31 mouse cellular contexts compared by ENCODE assay signal in genomic region chr17:86915540-86915939, GRCm38 (mm10). TPM values are rescaled to one million over a fixed set of nuclear protein-coding genes. Genes with fewer than 3 reads are reported as not detected.
DNase-seq lines count a peak whose midpoint lies in the region; ATAC-seq and TF ChIP-seq lines count a peak whose summit lies in the region.
"Had no signal": no experiment of that assay in that cellular context is flagged by ENCODE, and none has a peak within 500 bp of the region (broad histone marks: within the 10 kb centered on the region; RNA-seq: fewer than 3 reads in every experiment).

No protein-coding gene starts in this region.

- no peak for DNase-seq in kidney, postnatal 0 days (ENCODE audit: low spot score)
- DNase-seq in kidney, postnatal 25 days = no peak
- DNase-seq in testis, postnatal 10 days (ENCODE audit: low spot score) = no peak
- peak; percentile 47 for DNase-seq in MEL (ENCODE audit: low read depth, low spot score)
- DNase-seq in splenic B cell, adult 2 months (ENCODE audit: low read depth, low spot score) = peak; percentile 39
- no peak for DNase-seq in T-cell, adult 2 months (ENCODE audit: low spot score)
- no peak for DNase-seq in gastrocnemius, adult 8-10 months (ENCODE audit: low spot score in 2 of 2)
- DNase-seq: adrenal gland, postnatal 25 days; cerebellum, adult 11-12 months; cerebellum, postnatal 25 days; embryo, embryonic 11 days; right cerebral cortex, postnatal 14 days; thymus, postnatal 25 days had no signal

- peak; percentile 54 for TF ChIP-seq RAD21 in MEL (IDR thresholded peaks at IDR 0.05; ENCODE audit: low read depth, low read length)

- H3K79me2 ChIP-seq in MEL (ENCODE audit: control insufficient read depth, insufficient read depth, low read length, poor library complexity) = no peaks in the 10 kb centered on the region

- H3K36me3 ChIP-seq in kidney, postnatal 0 days (ENCODE audit: insufficient read depth, low read length) = no peaks in the 10 kb centered on the region
- no peaks in the 10 kb centered on the region for H3K36me3 ChIP-seq in testis, adult 2 months (ENCODE audit: control insufficient read depth, insufficient read depth, low read length)
- H3K36me3 ChIP-seq in MEL (ENCODE audit: control insufficient read depth in 1 of 2, insufficient read depth in 2 of 2, low read length in 2 of 2) = peaks cover 0 to 5% of the 10 kb centered on the region in 2 experiments; a peak in 2 of 4 replicates
- no peaks in the 10 kb centered on the region for H3K36me3 ChIP-seq in splenic B cell, adult 2 months (ENCODE audit: control insufficient read depth, insufficient read depth, low read length, poor library complexity, severe bottlenecking)
- H3K36me3 ChIP-seq: heart, embryonic 10.5 days; hindbrain, embryonic 12.5 days; limb, embryonic 15.5 days; lung, embryonic 15.5 days; midbrain, embryonic 13.5 days; neural tube, embryonic 15.5 days had no signal

- H3K9me3 ChIP-seq in kidney, postnatal 0 days (replicated peaks; ENCODE audit: low read length) = no peaks in the 10 kb centered on the region
- H3K9me3 ChIP-seq in MEL (replicated peaks; ENCODE audit: insufficient read depth, low read length) = no peaks in the 10 kb centered on the region
- H3K9me3 ChIP-seq: heart, embryonic 10.5 days; hindbrain, embryonic 12.5 days; limb, embryonic 15.5 days; lung, embryonic 15.5 days; midbrain, embryonic 13.5 days; neural tube, embryonic 15.5 days had no signal

- no peak overlapping the region for H3K4me3 ChIP-seq in kidney, postnatal 0 days (replicated peaks; ENCODE audit: low read depth, low read length)
- peak overlapping the region; percentile 85 for H3K4me3 ChIP-seq in testis, adult 2 months (ENCODE audit: control insufficient read depth, low read depth, low read length)
- H3K4me3 ChIP-seq in MEL (ENCODE audit: control insufficient read depth in 1 of 2, insufficient read depth in 1 of 2, low read depth in 2 of 2, low read length in 2 of 2) = no peak overlapping the region
- H3K4me3 ChIP-seq: heart, embryonic 10.5 days; hindbrain, embryonic 12.5 days; limb, embryonic 15.5 days; lung, embryonic 15.5 days; midbrain, embryonic 13.5 days; myocyte; neural tube, embryonic 15.5 days had no signal

- 87% methylated on average over 4 of the region's 4 CpGs for WGBS in kidney, postnatal 0 days

- no peaks in the 10 kb centered on the region for H3K4me1 ChIP-seq in kidney, postnatal 0 days (replicated peaks; ENCODE audit: insufficient read depth, low read length)
- H3K4me1 ChIP-seq in testis, adult 2 months (ENCODE audit: control insufficient read depth, insufficient read depth, low read length) = peaks cover 5% of the 10 kb centered on the region
- peaks cover 0 to 12% of the 10 kb centered on the region in 2 experiments; a peak in 2 of 4 replicates for H3K4me1 ChIP-seq in MEL (ENCODE audit: control insufficient read depth in 1 of 2, insufficient read depth in 2 of 2, low read length in 2 of 2)
- H3K4me1 ChIP-seq: hindbrain, embryonic 12.5 days; limb, embryonic 15.5 days; lung, embryonic 15.5 days; midbrain, embryonic 13.5 days; neural tube, embryonic 15.5 days had no signal

- H3K9ac ChIP-seq in kidney, postnatal 0 days (ENCODE audit: low read depth, low read length) = no peak overlapping the region
- no peak overlapping the region for H3K9ac ChIP-seq in MEL (ENCODE audit: control insufficient read depth, low read depth, low read length, poor library complexity, severe bottlenecking)
- H3K9ac ChIP-seq: hindbrain, embryonic 12.5 days; limb, embryonic 15.5 days; lung, embryonic 15.5 days; midbrain, embryonic 13.5 days; neural tube, embryonic 15.5 days had no signal

- TF ChIP-seq CTCF in kidney, postnatal 0 days (IDR thresholded peaks at IDR 0.05; ENCODE audit: low read depth) = peak; percentile 49
- no peak for TF ChIP-seq CTCF in testis, adult 2 months (IDR thresholded peaks at IDR 0.05; ENCODE audit: control insufficient read depth, insufficient read depth, insufficient replicate concordance, low read depth, low read length)
- TF ChIP-seq CTCF in MEL (IDR thresholded peaks at IDR 0.05 in 2 of 3, conservative IDR thresholded peaks at IDR 0.05 in 1 of 3; ENCODE audit: control insufficient read depth in 1 of 3, insufficient read depth in 1 of 3, low read depth in 2 of 3, low read length in 3 of 3, poor library complexity in 1 of 3, severe bottlenecking in 1 of 3) = peak; percentile 29 to 62 (median 58)

- H3K27me3 ChIP-seq in kidney, postnatal 0 days (ENCODE audit: insufficient read depth, low read length) = no peaks in the 10 kb centered on the region
- H3K27me3 ChIP-seq in testis, adult 2 months (ENCODE audit: control insufficient read depth, insufficient read depth, low read length) = no peaks in the 10 kb centered on the region
- H3K27me3 ChIP-seq in MEL (ENCODE audit: control insufficient read depth in 1 of 2, insufficient read depth in 2 of 2, low read length in 2 of 2) = no peaks in the 10 kb centered on the region
- H3K27me3 ChIP-seq in splenic B cell, adult 2 months (ENCODE audit: control insufficient read depth, insufficient read depth, low read length, poor library complexity, severe bottlenecking) = no peaks in the 10 kb centered on the region; the same call in 1 of the 2 replicates
- H3K27me3 ChIP-seq: hindbrain, embryonic 12.5 days; limb, embryonic 15.5 days; lung, embryonic 15.5 days; midbrain, embryonic 13.5 days; neural tube, embryonic 15.5 days had no signal

- H3K27ac ChIP-seq in kidney, postnatal 0 days = no peak overlapping the region
- no peak overlapping the region for H3K27ac ChIP-seq in testis, adult 2 months (ENCODE audit: control insufficient read depth, insufficient read depth, low read depth, low read length)
- no peak overlapping the region for H3K27ac ChIP-seq in MEL (ENCODE audit: control insufficient read depth, low read depth, low read length)
- H3K27ac ChIP-seq: heart, embryonic 10.5 days; hindbrain, embryonic 12.5 days; limb, embryonic 15.5 days; lung, embryonic 15.5 days; midbrain, embryonic 13.5 days; neural tube, embryonic 15.5 days had no signal

- TF ChIP-seq POLR2A in testis, adult 2 months (IDR thresholded peaks at IDR 0.05; ENCODE audit: control insufficient read depth, low read depth, low read length) = no peak
- TF ChIP-seq POLR2A in MEL (IDR thresholded peaks at IDR 0.05; ENCODE audit: control insufficient read depth in 1 of 2, insufficient read depth in 1 of 2, low read depth in 1 of 2, low read length in 2 of 2, poor library complexity in 1 of 2) = no peak

- H3K4me2 ChIP-seq in kidney, postnatal 0 days (ENCODE audit: low read length) = no peak overlapping the region
- H3K4me2 ChIP-seq: hindbrain, embryonic 12.5 days; limb, embryonic 15.5 days; lung, embryonic 15.5 days; midbrain, embryonic 13.5 days; neural tube, embryonic 15.5 days had no signal

- TF ChIP-seq EP300 in MEL (IDR thresholded peaks at IDR 0.05; ENCODE audit: low read depth in 1 of 2, low read length in 2 of 2) = no peak

- no peak for ATAC-seq in kidney, postnatal 0 days (replicated peaks; ENCODE audit: low FRiP score, low read depth)
- ATAC-seq: forebrain, embryonic 16.5 days; inflammation-experienced regulatory T-cells, adult 6 months; midbrain, embryonic 13.5 days had no signal

TF ChIP-seq in MEL, 35 proteins besides CTCF, POLR2A, EP300 and RAD21:
- TF ChIP-seq ZC3H11A (IDR thresholded peaks at IDR 0.05; ENCODE audit: low read depth, low read length) = peak; percentile 27; the same call in 1 of the 2 replicates
- peak; percentile 43 for TF ChIP-seq SMC3 (IDR thresholded peaks at IDR 0.05; ENCODE audit: low read depth, low read length)
- no peak for TF ChIP-seq JUND (IDR thresholded peaks at IDR 0.05; ENCODE audit: low read depth, low read length)
- TF ChIP-seq SIN3A (IDR thresholded peaks at IDR 0.05; ENCODE audit: low read length) = no peak
TF ChIP-seq in MEL: peak in this region for 2.

RNA-seq across cellular contexts. Expression of gene Tmem247, which starts 1.6 kb away (rescaled TPM):
- not detected in 2 replicates for polyA plus RNA-seq in kidney, postnatal 0 days (2015; fragmentation: Nextera tagmentation; extraction: Ambion mirVana)
- polyA plus RNA-seq in testis, adult 2 months (2012; rRNA removed) = 1,060 and 1,176 TPM in 2 replicates
- not detected in 2 replicates for total RNA-seq in MEL (2012; rRNA removed)
- polyA plus RNA-seq in MEL (2012; ENCODE audit: insufficient read depth in 1 of 2, insufficient read length in 2 of 2, low read depth in 1 of 2, low replicate concordance in 2 of 2, missing spikeins in 1 of 2) = not detected
- not detected for total RNA-seq in gastrocnemius, adult 8-10 months (2022)
- total RNA-seq: adrenal gland, postnatal 25 days; gastrocnemius, postnatal 4 days; layer of hippocampus, adult 18-20 months; left cerebral cortex, postnatal 36 days had no signal
- polyA plus RNA-seq: embryonic facial prominence, embryonic 14.5 days; forebrain, embryonic 16.5 days; heart, embryonic 10.5 days; heart, postnatal 0 days; hindbrain, embryonic 12.5 days; inflammation-experienced regulatory T-cells, adult 6 months; kidney, embryonic 14.5 days; limb, embryonic 15.5 days; lung, embryonic 15.5 days; midbrain, embryonic 13.5 days; myocyte; neural tube, embryonic 15.5 days; spleen, adult 2 months; stomach, embryonic 16.5 days had no signal

RNA-seq across cellular contexts. Expression of gene Atp6v1e2, which starts 32.2 kb away (rescaled TPM):
- polyA plus RNA-seq in kidney, postnatal 0 days (2015; fragmentation: Nextera tagmentation; extraction: Ambion mirVana) = 0.14 TPM in 1 of 2 replicates, not detected in the other
- polyA plus RNA-seq in testis, adult 2 months (2012; rRNA removed) = 175 and 178 TPM in 2 replicates
- total RNA-seq in MEL (2012; rRNA removed) = not detected in 2 replicates
- not detected for polyA plus RNA-seq in MEL (2012; ENCODE audit: insufficient read depth in 1 of 2, insufficient read length in 2 of 2, low read depth in 1 of 2, low replicate concordance in 2 of 2, missing spikeins in 1 of 2)
- total RNA-seq in gastrocnemius, adult 8-10 months (2022) = not detected
- total RNA-seq: adrenal gland, postnatal 25 days; gastrocnemius, postnatal 4 days; layer of hippocampus, adult 18-20 months; left cerebral cortex, postnatal 36 days had no signal
- polyA plus RNA-seq: embryonic facial prominence, embryonic 14.5 days; forebrain, embryonic 16.5 days; heart, embryonic 10.5 days; heart, postnatal 0 days; hindbrain, embryonic 12.5 days; inflammation-experienced regulatory T-cells, adult 6 months; kidney, embryonic 14.5 days; limb, embryonic 15.5 days; lung, embryonic 15.5 days; midbrain, embryonic 13.5 days; myocyte; neural tube, embryonic 15.5 days; spleen, adult 2 months had no signal

RNA-seq across cellular contexts. Expression of gene Rhoq, which starts 47.3 kb away (rescaled TPM):
- polyA plus RNA-seq in kidney, postnatal 0 days (2015; fragmentation: Nextera tagmentation; extraction: Ambion mirVana) = 12.7 and 13.0 TPM in 2 replicates
- 1.1 and 2.4 TPM in 2 replicates for polyA plus RNA-seq in testis, adult 2 months (2012; rRNA removed)
- total RNA-seq in MEL (2012; rRNA removed) = 3.1 and 3.7 TPM in 2 replicates
- 10 to 100 TPM in 1 of 2 experiments, 1 to 10 TPM in 1; 9.4 to 34.9 TPM for polyA plus RNA-seq in MEL (2012; ENCODE audit: insufficient read depth in 1 of 2, insufficient read length in 2 of 2, low read depth in 1 of 2, low replicate concordance in 2 of 2, missing spikeins in 1 of 2)
- total RNA-seq in gastrocnemius, adult 8-10 months (2022) = 100 to 1,000 TPM; 149 to 182 (median 166) TPM

Comparison
In these comparisons a context has a peak if more than half of its experiments do, and no peak if none do; other contexts are left out.
1. DNase-seq: peak in MEL (single experiment) and splenic B cell, adult 2 months (single experiment); none in kidney, postnatal 0 days (single experiment), kidney, postnatal 25 days (0 of 2), testis, postnatal 10 days (single experiment), T-cell, adult 2 months (single experiment) and gastrocnemius, adult 8-10 months (0 of 2).
2. RNA of gene Tmem247, which starts 1.6 kb away (polyA plus RNA-seq): 1,060 to 1,176 TPM in testis, adult 2 months; not detected in kidney, postnatal 0 days and not detected in MEL; every median in the first group is over 1,000 times any median in the second.
3. RNA of gene Atp6v1e2, which starts 32.2 kb away (polyA plus RNA-seq): 175 to 178 TPM in testis, adult 2 months; 0.14 TPM in kidney, postnatal 0 days and not detected in MEL; every median in the first group is over 100 times any median in the second.